Mouse (Mus musculus) embryonic facial prominence, embryonic 12.5 days (tissue): ENCODE results near the gene Nxpe3. TPM values are rescaled to one million over a fixed set of nuclear protein-coding genes. Genes with fewer than 3 reads are reported as not detected.

Source experiments
- ATAC-seq: fragments of 200-750 bp; cut with Nextera tagmentation; 2 replicates; pipeline ENCODE4 v1.8.0; 2017; ENCODE audit not compliant: insufficient number of reproducible peaks, insufficient read depth, low FRiP score, low TSS enrichment
- H3K27ac ChIP-seq: fragments of 300-500 bp; sonication (generic); 2 replicates; pipeline ENCODE4 v1.5.1; 2016; ENCODE audit warnings: mild to moderate bottlenecking
- H3K27me3 ChIP-seq: fragments of 300-500 bp; sonication (generic); 2 replicates; pipeline ENCODE4 v1.6.1; 2016; ENCODE audit warnings: mild to moderate bottlenecking, moderate library complexity
- H3K36me3 ChIP-seq: fragments of 300-500 bp; sonication (generic); 2 replicates; pipeline ENCODE4 v1.6.1; 2016; ENCODE audit warnings: mild to moderate bottlenecking
- H3K4me1 ChIP-seq: fragments of 300-500 bp; sonication (generic); 2 replicates; pipeline ENCODE4 v1.6.1; 2016
- H3K4me2 ChIP-seq: fragments of 300-500 bp; sonication (generic); replicated peaks from 2 replicates; pipeline ENCODE4 v1.6.1; 2016; ENCODE audit warnings: mild to moderate bottlenecking, moderate library complexity
- H3K4me3 ChIP-seq: fragments of 300-500 bp; sonication (generic); 2 replicates; pipeline ENCODE4 v1.5.1; 2016; ENCODE audit warnings: mild to moderate bottlenecking
- H3K9ac ChIP-seq: fragments of 300-500 bp; sonication (generic); 2 replicates; pipeline ENCODE4 v1.6.1; 2016; ENCODE audit warnings: mild to moderate bottlenecking, moderate library complexity
- H3K9me3 ChIP-seq: fragments of 300-500 bp; sonication (generic); 2 replicates; pipeline ENCODE4 v1.6.1; 2016; ENCODE audit warnings: mild to moderate bottlenecking, moderate library complexity
- WGBS: fragments of 180-500 bp; shearing (Covaris S2); methylation state at CpG from one replicate; pipeline ENCODE4 v1.1.7; 2016; 5-methylcytosine and 5-hydroxymethylcytosine counted together
- polyA plus RNA-seq: library from polyadenylated mRNA; unstranded; fragments of >200 nt; fragmentation: Nextera tagmentation; extraction: Ambion mirVana; gene quantifications from 2 replicates; pipeline ENCODE4 v1.2.1, GENCODE M21; 2016

Nxpe3 gene
- 0.83 and 1.2 TPM in 2 replicates for polyA plus RNA-seq

GRCm38 (mm10) chr16:55894893-55895650 lies at the start of gene Nxpe3:
TSS of gene Nxpe3 (minus strand) at chr16:55895285.
- WGBS, result under 1% methylated on average over 74 of the region's 74 CpGs

GRCm38 (mm10) chr16:55940781-55941180 lies 45.7 kb upstream of the Nxpe3 start:
- no peak overlapping the region for H3K27ac ChIP-seq
- H3K4me1 ChIP-seq, result no peaks in the 10 kb centered on the region
- no peak overlapping the region for H3K4me2 ChIP-seq
- no peaks in the 10 kb centered on the region for H3K9me3 ChIP-seq
- no peaks in the 10 kb centered on the region for H3K36me3 ChIP-seq
- no peak overlapping the region for H3K4me3 ChIP-seq
- no peaks in the 10 kb centered on the region for H3K27me3 ChIP-seq
- no peak overlapping the region for H3K9ac ChIP-seq
- ATAC-seq, result no peak
- 91% methylated on average over 4 of the region's 4 CpGs for WGBS

More at GRCm38 (mm10) chr16:55894893-55895650, at the start of gene Nxpe3:
- no peaks in the 10 kb centered on the region for H3K27me3 ChIP-seq
- H3K4me3 ChIP-seq, result peak within 1 kb of the TSS; percentile 58
- H3K27ac ChIP-seq, result peak within 1 kb of the TSS; percentile 36
- H3K9ac ChIP-seq, result peak within 1 kb of the TSS; percentile 64
- peaks cover 3% of the 10 kb centered on the region; the same call in 1 of the 2 replicates for H3K4me1 ChIP-seq
- H3K36me3 ChIP-seq, result peaks cover 3% of the 10 kb centered on the region; the same call in 1 of the 2 replicates
- ATAC-seq, result peak; percentile 94
- peak within 1 kb of the TSS; percentile 83 for H3K4me2 ChIP-seq
- H3K9me3 ChIP-seq, result no peaks in the 10 kb centered on the region

- Histone ChIP-seq H3K27me3 (no peaks in the 10 kb centered on the region), H3K9ac (no peak overlapping the region), H3K4me1 (no peaks in the 10 kb centered on the region), H3K27ac (no peak overlapping the region), H3K36me3 (no peaks in the 10 kb centered on the region), H3K4me2 (no peak overlapping the region), H3K4me3 (no peak overlapping the region), H3K9me3 (no peaks in the 10 kb centered on the region)
- WGBS, result 85% methylated on average over 6 of the region's 6 CpGs
- ATAC-seq, result no peak
These were observed 44.6 kb upstream of the Nxpe3 start for GRCm38 (mm10) chr16:55939703-55940102.

- H3K27me3 ChIP-seq, result no peaks in the 10 kb centered on the region
- H3K36me3 ChIP-seq, result no peaks in the 10 kb centered on the region
- H3K4me1 ChIP-seq, result no peaks in the 10 kb centered on the region
- no peak overlapping the region for H3K4me3 ChIP-seq
- no peak overlapping the region for H3K27ac ChIP-seq
- ATAC-seq, result no peak
- no peak overlapping the region for H3K9ac ChIP-seq
- H3K4me2 ChIP-seq, result no peak overlapping the region
- no peaks in the 10 kb centered on the region for H3K9me3 ChIP-seq
- WGBS, result 80% methylated on average over 4 of the region's 4 CpGs
These were observed 43.7 kb upstream of the Nxpe3 start for GRCm38 (mm10) chr16:55938761-55939160.

GRCm38 (mm10) chr16:55934453-55935037 lies 39.5 kb upstream of the Nxpe3 start, which contains the start of gene Cep97:
TSS of gene Cep97 (minus strand) at chr16:55934855.
- peaks cover 4% of the 10 kb centered on the region; the same call in 1 of the 2 replicates for H3K36me3 ChIP-seq
- H3K9ac ChIP-seq, result peak within 1 kb of the TSS; percentile 67
- H3K27me3 ChIP-seq, result no peaks in the 10 kb centered on the region
- H3K9me3 ChIP-seq, result no peaks in the 10 kb centered on the region
- H3K4me1 ChIP-seq, result no peaks in the 10 kb centered on the region
- ATAC-seq, result peak; percentile 98
- peak within 1 kb of the TSS; percentile 76 for H3K4me3 ChIP-seq
- under 1% methylated on average over 24 of the region's 24 CpGs for WGBS
- H3K4me2 ChIP-seq, result peak within 1 kb of the TSS; percentile 60
- H3K27ac ChIP-seq, result peak within 1 kb of the TSS; percentile 69

- peak overlapping the region; percentile 67 for H3K9ac ChIP-seq
- peak; percentile 31 for ATAC-seq
- peak overlapping the region; percentile 60 for H3K4me2 ChIP-seq
- H3K36me3 ChIP-seq, result peaks cover 4% of the 10 kb centered on the region; the same call in 1 of the 2 replicates
- H3K27me3 ChIP-seq, result no peaks in the 10 kb centered on the region
- H3K9me3 ChIP-seq, result no peaks in the 10 kb centered on the region
- H3K4me1 ChIP-seq, result no peaks in the 10 kb centered on the region
- WGBS, result under 1% methylated on average over 32 of the region's 32 CpGs
- peak overlapping the region; percentile 76 for H3K4me3 ChIP-seq
- peak overlapping the region; percentile 69 for H3K27ac ChIP-seq
These were observed 38.7 kb upstream of the Nxpe3 start for GRCm38 (mm10) chr16:55933681-55934343.

- no peaks in the 10 kb centered on the region for H3K27me3 ChIP-seq
- H3K4me2 ChIP-seq, result no peak overlapping the region
- 90% methylated on average over 4 of the region's 4 CpGs for WGBS
- no peak overlapping the region for H3K4me3 ChIP-seq
- H3K36me3 ChIP-seq, result peaks cover 48% of the 10 kb centered on the region
- no peak overlapping the region for H3K27ac ChIP-seq
- no peaks in the 10 kb centered on the region for H3K4me1 ChIP-seq
- no peaks in the 10 kb centered on the region for H3K9me3 ChIP-seq
- no peak overlapping the region for H3K9ac ChIP-seq
- no peak for ATAC-seq
These were observed 28.9 kb upstream of the Nxpe3 start for GRCm38 (mm10) chr16:55924010-55924409.

GRCm38 (mm10) chr16:55922079-55922478 lies 27.0 kb upstream of the Nxpe3 start:
- H3K9me3 ChIP-seq, result no peaks in the 10 kb centered on the region
- ATAC-seq, result no peak
- no peak overlapping the region for H3K4me3 ChIP-seq
- peaks cover 49% of the 10 kb centered on the region for H3K36me3 ChIP-seq
- H3K9ac ChIP-seq, result no peak overlapping the region
- H3K4me1 ChIP-seq, result no peaks in the 10 kb centered on the region
- H3K27me3 ChIP-seq, result no peaks in the 10 kb centered on the region
- H3K27ac ChIP-seq, result no peak overlapping the region
- no peak overlapping the region for H3K4me2 ChIP-seq
- WGBS, result 89% methylated on average over 10 of the region's 10 CpGs

GRCm38 (mm10) chr16:55914716-55915115 lies 19.6 kb upstream of the Nxpe3 start:
- Histone ChIP-seq H3K27me3 (no peaks in the 10 kb centered on the region), H3K9ac (no peak overlapping the region), H3K4me1 (no peaks in the 10 kb centered on the region), H3K4me2 (no peak overlapping the region), H3K36me3 (peaks cover 65% of the 10 kb centered on the region), H3K4me3 (no peak overlapping the region), H3K9me3 (no peaks in the 10 kb centered on the region), H3K27ac (no peak overlapping the region)
- ATAC-seq, result no peak
- 97% methylated on average over 7 of the region's 7 CpGs for WGBS

- Histone ChIP-seq H3K4me1 (no peaks in the 10 kb centered on the region), H3K27me3 (no peaks in the 10 kb centered on the region), H3K4me2 (no peak overlapping the region), H3K4me3 (no peak overlapping the region), H3K36me3 (peaks cover 58% of the 10 kb centered on the region), H3K9ac (no peak overlapping the region), H3K9me3 (no peaks in the 10 kb centered on the region), H3K27ac (no peak overlapping the region)
- 87% methylated on average over 10 of the region's 10 CpGs for WGBS
- ATAC-seq, result no peak
These were observed 15.2 kb upstream of the Nxpe3 start for GRCm38 (mm10) chr16:55910208-55910793.

GRCm38 (mm10) chr16:55906928-55907679 lies 12.0 kb upstream of the Nxpe3 start:
- H3K27ac ChIP-seq, result no peak overlapping the region
- H3K36me3 ChIP-seq, result peaks cover 48% of the 10 kb centered on the region
- H3K27me3 ChIP-seq, result no peaks in the 10 kb centered on the region
- WGBS, result 88% methylated on average over 5 of the region's 5 CpGs
- ATAC-seq, result no peak
- H3K4me3 ChIP-seq, result no peak overlapping the region
- no peaks in the 10 kb centered on the region for H3K4me1 ChIP-seq
- H3K4me2 ChIP-seq, result no peak overlapping the region
- H3K9ac ChIP-seq, result no peak overlapping the region
- H3K9me3 ChIP-seq, result no peaks in the 10 kb centered on the region
